Mouse (Mus musculus) forebrain, embryonic 14.5 days (tissue): ENCODE measurements around the gene Tyk2. TPM values are rescaled to one million over a fixed set of nuclear protein-coding genes. Genes with fewer than 3 reads are reported as not detected.
A peak's percentile ranks its signal among the peaks of the same experiment; 100 is the strongest.

Experiments
- ATAC-seq: fragments of 200-750 bp; cut with Nextera tagmentation; 2 replicates; pipeline ENCODE4 v1.8.0; 2017; ENCODE audit warnings: mild to moderate bottlenecking, moderate library complexity
- DNase-seq: peaks from one replicate; pipeline ENCODE4 v3.0.0-alpha.2; 2015; ENCODE audit warnings: low spot score
- H3K27ac ChIP-seq: fragments of 300-500 bp; sonication (generic); 2 replicates; pipeline ENCODE4 v1.5.1; 2014; ENCODE audit warnings: low read depth, mild to moderate bottlenecking, control low read depth, low read length, moderate library complexity
- H3K27me3 ChIP-seq: fragments of 300-500 bp; sonication (generic); replicated peaks from 2 replicates; pipeline ENCODE4 v1.6.1; 2014; ENCODE audit warnings: low read length, control low read depth, mixed read lengths; ENCODE audit not compliant: control insufficient read depth, insufficient read depth
- H3K36me3 ChIP-seq: fragments of 300-500 bp; sonication (generic); 2 replicates; pipeline ENCODE4 v1.6.1; 2014; ENCODE audit warnings: low read length, control low read depth; ENCODE audit not compliant: control insufficient read depth, insufficient read depth
- H3K4me1 ChIP-seq: fragments of 300-500 bp; sonication (generic); 2 replicates; pipeline ENCODE4 v1.6.1; 2014; ENCODE audit warnings: antibody characterized with exemption, low read length, control low read depth; ENCODE audit not compliant: control insufficient read depth, insufficient read depth
- H3K4me2 ChIP-seq: fragments of 300-500 bp; sonication (generic); 2 replicates; pipeline ENCODE4 v1.6.1; 2014; ENCODE audit warnings: mild to moderate bottlenecking, control low read depth, low read length
- H3K4me3 ChIP-seq: fragments of 300-500 bp; sonication (generic); 2 replicates; pipeline ENCODE4 v1.5.1; 2014; ENCODE audit warnings: low read depth, low read length, control low read depth
- H3K9ac ChIP-seq: fragments of 300-500 bp; sonication (generic); 2 replicates; pipeline ENCODE4 v1.6.1; 2014; ENCODE audit warnings: mild to moderate bottlenecking, low read length, control low read depth, moderate library complexity
- H3K9me3 ChIP-seq: fragments of 300-500 bp; sonication (generic); replicated peaks from 2 replicates; pipeline ENCODE4 v1.6.1; 2016; ENCODE audit warnings: low read length, control low read depth, mixed read lengths; ENCODE audit not compliant: control insufficient read depth
- WGBS: fragments of 180-500 bp; shearing (Covaris S2); extraction: QIAGEN DNeasy Blood & Tissue Kit; methylation state at CpG from one replicate; pipeline ENCODE4 v1.1.7; 2014; 5-methylcytosine and 5-hydroxymethylcytosine counted together
- polyA plus RNA-seq: library from polyadenylated mRNA; unstranded; fragments of >200 nt; fragmentation: Nextera tagmentation; extraction: Ambion mirVana; gene quantifications from 2 replicates; pipeline ENCODE4 v1.2.1, GENCODE M21; 2014

Tyk2 gene
- polyA plus RNA-seq, 1 experiment from 2014 or later = 5.0 TPM

GRCm38 (mm10) chr9:21165952-21166451, 35.0 kb upstream of the Tyk2 start:
- H3K36me3 ChIP-seq = no peaks in the 10 kb centered on the region

GRCm38 (mm10) chr9:21165041-21165951, 34.3 kb upstream of the Tyk2 start, which contains the start of gene Pde4a:
Gene Pde4a (plus strand): TSS chr9:21165714.
- Histone ChIP-seq H3K9me3 (no peaks in the 10 kb centered on the region), H3K4me3 (peak within 1 kb of the TSS; percentile 40), H3K27me3 (peaks cover 56% of the 10 kb centered on the region), H3K4me2 (peak within 1 kb of the TSS; percentile 59), H3K4me1 (peaks cover 6% of the 10 kb centered on the region; the same call in 1 of the 2 replicates), H3K27ac (no peak within 1 kb of the TSS), H3K36me3 (no peaks in the 10 kb centered on the region), H3K9ac (peak within 1 kb of the TSS; percentile 56)
- WGBS = 2% methylated on average over 82 of the region's 86 CpGs
- DNase-seq = peak; percentile 80
- ATAC-seq = peak; percentile 33

More at GRCm38 (mm10) chr9:21165952-21166451, 35.0 kb upstream of the Tyk2 start:
- Histone ChIP-seq H3K4me2 (peak overlapping the region; percentile 59), H3K27me3 (peaks cover 56% of the 10 kb centered on the region), H3K27ac (no peak overlapping the region), H3K4me3 (peak overlapping the region; percentile 40), H3K9ac (peak overlapping the region; percentile 56), H3K9me3 (no peaks in the 10 kb centered on the region), H3K4me1 (peaks cover 6% of the 10 kb centered on the region; the same call in 1 of the 2 replicates)
- no peak for DNase-seq
- ATAC-seq = no peak
- WGBS = 1% methylated on average over 39 of the region's 47 CpGs

GRCm38 (mm10) chr9:21164072-21164471, 33.0 kb upstream of the Tyk2 start:
- Histone ChIP-seq H3K4me1 (peaks cover 6% of the 10 kb centered on the region; the same call in 1 of the 2 replicates), H3K27me3 (peaks cover 56% of the 10 kb centered on the region), H3K4me3 (0 out of 2 replicates have a peak overlapping the region, but pooled peaks have one; percentile 8), H3K9me3 (no peaks in the 10 kb centered on the region), H3K27ac (no peak overlapping the region), H3K4me2 (0 out of 2 replicates have a peak overlapping the region, but pooled peaks have one; percentile 30), H3K9ac (no peak overlapping the region), H3K36me3 (no peaks in the 10 kb centered on the region)
- ATAC-seq (no peak), DNase-seq (no peak)
- under 1% methylated on average over 26 of the region's 26 CpGs for WGBS

GRCm38 (mm10) chr9:21163086-21164050, 32.3 kb upstream of the Tyk2 start:
- Histone ChIP-seq H3K4me1 (peaks cover 6% of the 10 kb centered on the region; the same call in 1 of the 2 replicates), H3K36me3 (no peaks in the 10 kb centered on the region), H3K4me2 (no peak overlapping the region), H3K27ac (no peak overlapping the region), H3K9ac (no peak overlapping the region), H3K4me3 (no peak overlapping the region), H3K9me3 (no peaks in the 10 kb centered on the region), H3K27me3 (peaks cover 52% of the 10 kb centered on the region)
- ATAC-seq (no peak), DNase-seq (no peak)
- 31% methylated on average over 11 of the region's 11 CpGs for WGBS

- peaks cover 6% of the 10 kb centered on the region; the same call in 1 of the 2 replicates for H3K4me1 ChIP-seq
- peak overlapping the region; percentile 76 for H3K4me2 ChIP-seq
- peaks cover 40% of the 10 kb centered on the region for H3K27me3 ChIP-seq
- no peaks in the 10 kb centered on the region for H3K36me3 ChIP-seq
- peak overlapping the region; percentile 71 for H3K9ac ChIP-seq
- WGBS = under 1% methylated on average over 52 of the region's 52 CpGs
- peak overlapping the region; percentile 45 for H3K4me3 ChIP-seq
- no peak overlapping the region for H3K27ac ChIP-seq
- DNase-seq (peak; percentile 87), ATAC-seq (peak; percentile 77)
- H3K9me3 ChIP-seq = no peaks in the 10 kb centered on the region
These were observed 30.3 kb upstream of the Tyk2 start for GRCm38 (mm10) chr9:21161209-21161909.

- WGBS = 81% methylated on average over 3 of the region's 3 CpGs
- H3K36me3 ChIP-seq = no peaks in the 10 kb centered on the region
- H3K27me3 ChIP-seq = no peaks in the 10 kb centered on the region; the same call in 1 of the 2 replicates
- H3K9me3 ChIP-seq = no peaks in the 10 kb centered on the region
- DNase-seq (no peak), ATAC-seq (no peak)
- H3K4me3 ChIP-seq = no peak overlapping the region
- no peaks in the 10 kb centered on the region for H3K4me1 ChIP-seq
- no peak overlapping the region for H3K9ac ChIP-seq
- no peak overlapping the region for H3K27ac ChIP-seq
- no peak overlapping the region for H3K4me2 ChIP-seq
These were observed 23.7 kb upstream of the Tyk2 start for GRCm38 (mm10) chr9:21154787-21155186.

GRCm38 (mm10) chr9:21153833-21154232, 22.8 kb upstream of the Tyk2 start:
- DNase-seq = no peak
- Histone ChIP-seq H3K4me2 (peak overlapping the region; percentile 37), H3K36me3 (no peaks in the 10 kb centered on the region), H3K4me1 (peaks cover 4% of the 10 kb centered on the region), H3K9ac (peak overlapping the region; percentile 25; the same call in 1 of the 2 replicates), H3K4me3 (no peak overlapping the region), H3K27me3 (no peaks in the 10 kb centered on the region; the same call in 1 of the 2 replicates), H3K27ac (no peak overlapping the region), H3K9me3 (no peaks in the 10 kb centered on the region)
- ATAC-seq = no peak
- WGBS = 13% methylated on average over 5 of the region's 5 CpGs

- WGBS = 7% methylated on average over 12 of the region's 12 CpGs
- Histone ChIP-seq H3K27me3 (no peaks in the 10 kb centered on the region; the same call in 1 of the 2 replicates), H3K4me1 (peaks cover 9% of the 10 kb centered on the region), H3K4me3 (no peak overlapping the region), H3K9me3 (no peaks in the 10 kb centered on the region), H3K36me3 (no peaks in the 10 kb centered on the region), H3K9ac (no peak overlapping the region; the same call in 1 of the 2 replicates), H3K27ac (no peak overlapping the region), H3K4me2 (peak overlapping the region; percentile 37)
- ATAC-seq = no peak
- no peak for DNase-seq
These were observed 22.3 kb upstream of the Tyk2 start for GRCm38 (mm10) chr9:21153331-21153730.
